Mouse (Mus musculus): ENCODE measurements around the gene Il12a.
A peak's percentile ranks its signal among the peaks of the same experiment; 100 is the strongest.
"Not testable (repeated sequence)": the region's sequence is repeated elsewhere in the genome, so short reads cannot be mapped to it uniquely, and the experiment has no call there.

Il12a gene

DNA sequence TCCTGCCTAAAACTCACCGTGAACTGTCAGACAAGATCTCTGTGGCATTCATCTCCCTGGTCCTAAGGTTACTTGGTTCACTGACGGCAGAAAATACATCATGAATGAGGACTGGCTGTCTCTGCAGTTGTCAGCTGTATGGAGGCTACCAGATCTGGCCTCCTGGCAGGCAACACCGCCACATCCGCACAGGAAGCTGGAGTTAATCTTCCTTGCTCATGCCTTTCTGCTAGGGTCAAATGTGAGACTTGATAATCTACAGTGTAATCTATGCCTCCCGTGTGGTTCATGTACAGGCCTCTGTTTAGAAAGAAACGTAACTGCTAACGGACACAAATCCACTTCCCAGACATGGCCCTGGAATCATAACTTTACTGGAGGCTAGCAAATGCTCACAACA lies 51.5 kb downstream of the Il12a start:
- ATAC-seq (ENCODE audit: low TSS enrichment): no peak

DNA sequence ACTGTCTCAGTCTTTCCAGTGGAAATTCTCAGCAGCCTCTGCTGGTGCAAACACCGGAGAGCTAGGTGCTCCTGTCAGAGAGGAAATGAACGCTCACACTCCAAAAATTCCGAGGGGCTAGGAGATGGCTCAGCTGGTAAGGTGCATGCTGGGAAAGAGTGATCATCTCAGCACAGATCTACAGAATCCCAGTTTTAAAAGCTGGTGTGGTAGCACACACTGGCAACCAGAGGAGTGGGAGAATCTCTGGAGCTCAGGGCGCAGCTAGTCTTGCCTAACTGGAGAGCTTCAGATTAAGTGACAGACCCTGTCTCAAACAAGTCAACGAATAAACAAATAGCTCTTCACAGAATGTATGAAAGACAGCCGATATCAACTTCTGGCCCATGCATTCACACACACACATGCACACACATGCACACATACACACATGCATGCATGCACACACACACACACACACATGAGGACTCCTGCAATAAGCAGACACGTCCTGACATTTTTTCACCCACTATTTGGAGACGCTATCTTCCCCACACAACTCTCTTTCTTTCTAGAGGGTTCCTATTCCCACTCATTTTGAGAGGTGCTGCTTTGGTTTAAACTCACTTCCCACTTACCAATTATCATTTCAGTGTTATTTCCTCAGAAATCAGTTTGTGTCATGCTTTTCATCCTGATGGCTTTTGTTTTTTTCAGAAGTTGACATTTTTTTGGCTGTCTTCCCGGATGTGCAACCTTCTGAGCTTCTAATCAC lies 52.5 kb downstream of the Il12a start:
- ATAC-seq (ENCODE audit: low TSS enrichment): peak; percentile 78

DNA sequence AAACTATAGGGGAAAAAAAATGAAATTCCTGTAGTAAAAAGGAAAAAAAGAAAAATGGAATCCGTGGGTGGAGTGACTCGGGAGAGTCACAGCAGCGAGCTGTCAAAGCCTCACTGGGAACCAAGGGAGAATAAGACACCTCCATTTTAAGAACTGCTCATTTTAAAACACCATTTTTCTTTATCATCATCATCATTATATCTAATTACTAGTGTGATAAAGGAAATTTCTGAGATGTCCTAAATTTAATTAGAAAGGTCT lies 53.0 kb downstream of the Il12a start:
- ATAC-seq (ENCODE audit: low TSS enrichment): peak; percentile 40; the same call in 1 of the 2 replicates

DNA sequence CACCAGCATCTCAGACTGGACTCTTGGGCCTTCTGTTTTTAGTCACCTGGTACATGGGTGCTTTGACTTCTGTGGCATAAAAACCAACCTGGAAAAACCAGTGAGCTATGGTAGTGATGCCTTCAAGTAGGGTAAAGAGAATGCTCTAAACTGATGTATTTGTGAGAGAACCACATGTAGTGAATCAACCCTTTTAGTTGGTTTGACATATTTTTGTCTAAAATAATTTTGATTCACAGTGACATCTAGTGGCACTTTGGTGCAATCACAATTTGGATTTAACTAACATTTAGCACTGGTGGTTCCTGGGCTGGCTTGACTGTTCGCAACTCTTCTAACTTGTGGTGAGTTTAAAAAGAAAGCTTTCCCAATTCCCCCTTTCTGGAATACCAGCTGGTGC lies 53.7 kb downstream of the Il12a start:
- peak; percentile 75 for ATAC-seq (ENCODE audit: low TSS enrichment)

DNA sequence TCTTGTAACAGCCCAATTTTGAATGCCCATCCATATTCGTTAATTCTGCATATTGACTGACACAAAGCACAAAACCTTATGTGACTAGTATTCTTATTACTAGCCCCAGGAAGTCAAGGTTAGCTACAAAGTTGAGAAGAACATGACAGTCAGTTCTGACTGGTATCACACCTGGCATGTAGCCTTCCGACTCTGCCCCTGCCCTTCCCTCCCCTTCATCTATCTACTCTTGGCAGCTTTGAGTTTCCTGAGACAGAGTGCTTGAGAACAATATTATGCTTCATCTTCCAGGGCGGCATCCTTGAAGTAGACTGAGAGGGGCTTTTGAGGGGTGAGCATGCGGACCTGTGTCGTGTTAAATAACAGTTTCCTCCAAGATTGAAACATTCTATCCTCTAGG lies 54.6 kb downstream of the Il12a start:
- no peak for ATAC-seq (ENCODE audit: low TSS enrichment)

DNA sequence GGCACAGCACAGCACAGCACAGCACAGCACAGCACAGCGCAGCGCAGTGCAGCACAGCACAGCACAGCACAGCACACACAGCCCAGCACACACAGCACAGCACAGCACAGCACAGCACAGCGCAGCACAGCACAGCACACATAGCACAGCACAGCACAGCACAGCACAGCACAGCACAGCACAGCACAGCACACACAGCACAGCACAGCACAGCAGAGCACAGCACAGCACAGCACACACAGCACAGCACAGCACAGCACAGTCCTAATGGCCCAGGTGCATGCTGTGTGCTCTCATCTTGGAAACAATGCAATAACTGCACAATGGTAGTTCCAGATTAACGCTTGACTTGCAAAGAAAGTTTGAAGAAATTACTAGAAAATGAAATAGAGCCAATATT lies 55.8 kb downstream of the Il12a start:
- ATAC-seq (ENCODE audit: low TSS enrichment): not testable (repeated sequence)

Measured in frontal cortex, adult (tissue).